Mouse (Mus musculus): ENCODE data around the gene Itgae.

Gene Itgae

DNA sequence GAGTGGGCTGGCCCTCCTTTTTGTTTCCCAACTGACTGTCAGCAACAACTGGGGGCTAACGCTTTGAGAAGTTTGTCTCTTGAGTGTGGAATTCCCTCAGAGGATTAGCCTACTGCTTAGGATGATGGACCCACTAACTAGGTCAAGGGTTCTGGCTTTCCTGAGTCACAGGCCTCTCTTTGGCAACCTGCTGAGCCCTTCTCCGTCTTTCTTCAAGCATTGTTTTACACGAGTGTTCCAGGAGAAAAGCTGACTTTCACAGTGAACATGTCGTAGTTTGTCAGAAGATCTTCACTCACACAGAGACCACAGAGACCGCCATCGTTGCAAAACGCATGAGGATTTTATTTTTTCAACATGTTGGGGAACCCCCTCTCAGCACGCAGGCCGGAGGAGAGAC is 57.8 kb downstream of the Itgae start:
- peak in 1 of 2 experiments; percentile 15 for DNase-seq

DNA sequence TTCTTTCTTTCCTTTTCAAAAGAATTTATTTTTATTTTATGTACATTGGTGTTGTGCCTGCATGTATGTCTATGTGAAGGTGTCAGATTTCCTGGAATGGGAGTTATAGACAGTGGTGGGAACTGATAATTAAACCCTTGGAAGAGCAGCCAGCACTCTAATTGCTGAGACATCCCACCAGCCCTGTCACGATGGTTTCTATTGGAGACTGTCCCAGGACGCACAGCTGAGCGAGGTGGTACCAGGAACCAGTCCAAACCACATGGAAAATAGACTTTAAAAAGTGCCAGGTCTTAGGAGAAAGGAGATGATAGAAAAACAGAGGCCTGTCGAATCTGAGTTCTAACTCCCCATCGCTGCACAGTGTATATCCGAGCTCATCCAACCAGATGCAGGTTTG is 64.7 kb downstream of the Itgae start:
- no peak for DNase-seq

DNA sequence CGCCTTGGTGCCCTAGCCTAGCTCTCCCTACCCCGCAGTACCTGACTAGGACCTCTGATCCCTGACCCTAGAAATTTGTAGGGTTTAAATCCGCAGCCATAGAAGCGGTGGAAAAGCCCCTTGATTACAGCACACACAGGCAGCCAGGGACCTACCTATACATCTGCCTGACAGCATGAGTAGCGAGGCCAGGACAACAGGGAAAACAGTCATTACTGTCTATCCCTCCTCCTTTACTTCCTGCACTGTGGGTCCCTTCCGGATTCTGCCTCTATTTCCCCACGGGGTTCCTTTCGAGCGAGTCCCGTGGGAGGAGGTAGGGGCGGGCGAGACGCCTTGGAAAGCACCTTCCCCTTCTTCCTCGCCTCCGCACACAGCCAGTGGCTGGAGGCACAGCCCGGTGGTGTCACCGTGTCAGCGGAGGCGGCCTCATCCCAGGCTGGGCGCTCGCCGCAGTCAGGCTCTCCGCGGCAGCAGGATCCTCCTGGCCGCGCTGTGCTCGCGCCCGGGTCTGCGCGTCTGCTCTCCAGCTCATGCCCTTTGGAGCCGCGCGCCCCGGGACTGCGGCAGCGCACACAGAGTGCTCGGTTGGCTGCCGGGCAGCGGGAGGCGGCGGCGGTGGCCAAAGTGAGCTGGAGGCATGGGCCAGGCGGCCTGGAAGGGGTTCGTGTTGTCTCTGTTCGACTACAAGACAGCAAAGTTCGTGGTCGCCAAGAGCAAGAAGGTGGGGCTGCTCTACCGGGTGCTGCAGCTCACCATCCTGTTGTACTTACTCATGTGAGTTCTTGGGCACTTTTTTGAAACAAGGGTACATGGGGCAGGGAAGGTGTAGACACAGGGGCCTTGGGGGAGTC is 69.8 kb downstream of the Itgae start, which contains the start of gene P2rx5:
P2rx5 (plus strand) TSS at position 465 of the 854 bp plus-strand sequence.
- DNase-seq: peak; percentile 62 to 71

DNA sequence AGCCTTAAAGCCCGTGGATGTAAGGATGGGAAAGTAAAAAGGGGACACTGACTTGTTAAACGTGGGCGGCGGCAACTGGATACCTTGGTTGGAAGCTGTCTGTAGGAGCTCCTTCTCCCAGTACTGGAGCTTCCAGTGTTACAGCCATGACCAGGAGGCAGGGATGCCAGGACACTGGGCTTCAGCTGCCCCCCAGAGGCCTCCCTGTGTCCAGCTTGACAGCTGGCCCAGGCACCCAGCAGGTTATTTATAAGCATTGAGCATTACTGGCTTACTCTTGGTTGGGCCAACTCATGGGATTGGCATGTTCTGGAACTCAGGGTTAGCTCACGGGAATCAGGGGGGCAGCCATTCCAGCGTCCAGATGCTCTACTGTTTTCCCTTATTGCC is 70.4 kb downstream of the Itgae start:
- peak; percentile 50 to 66 for DNase-seq

DNA sequence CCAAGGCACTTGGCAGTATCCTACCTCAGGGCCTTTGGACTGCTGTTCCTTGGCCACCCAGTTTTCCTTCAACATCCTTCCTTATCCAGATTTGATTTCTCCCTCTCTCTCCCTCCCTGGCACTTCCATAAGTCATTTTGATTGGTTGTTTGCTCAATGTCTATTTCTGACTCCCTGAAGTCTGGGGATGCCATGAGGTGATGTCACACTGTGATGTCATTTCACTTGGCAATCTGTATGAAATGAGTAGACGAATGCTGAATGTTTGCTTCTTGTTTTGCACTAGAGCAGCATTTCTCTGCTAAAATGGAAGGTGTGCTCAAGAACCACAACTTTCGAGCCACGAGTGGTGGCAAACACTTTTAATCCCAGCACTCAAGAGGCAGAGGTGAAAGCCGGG is 71.2 kb downstream of the Itgae start:
- DNase-seq: no peak

DNA sequence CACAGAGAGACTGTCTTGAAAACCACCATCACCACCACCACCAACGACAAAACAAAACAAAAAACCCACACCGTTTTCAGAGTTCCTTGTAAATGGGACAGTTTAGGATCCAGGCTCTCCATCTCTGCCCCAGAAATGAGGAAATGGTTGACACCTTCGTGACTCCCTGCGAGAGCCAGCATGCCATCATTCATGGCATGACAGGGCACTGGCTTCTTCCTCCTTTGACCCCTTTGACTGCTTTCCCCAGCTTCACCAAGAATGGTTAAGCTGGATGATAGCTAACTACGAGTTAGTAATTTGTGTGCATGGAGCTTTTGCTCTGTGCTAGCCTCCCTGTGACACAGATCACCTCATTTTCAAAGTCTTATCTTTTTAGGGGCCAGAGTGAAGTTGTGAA is 71.9 kb downstream of the Itgae start:
- DNase-seq: no peak

DNA sequence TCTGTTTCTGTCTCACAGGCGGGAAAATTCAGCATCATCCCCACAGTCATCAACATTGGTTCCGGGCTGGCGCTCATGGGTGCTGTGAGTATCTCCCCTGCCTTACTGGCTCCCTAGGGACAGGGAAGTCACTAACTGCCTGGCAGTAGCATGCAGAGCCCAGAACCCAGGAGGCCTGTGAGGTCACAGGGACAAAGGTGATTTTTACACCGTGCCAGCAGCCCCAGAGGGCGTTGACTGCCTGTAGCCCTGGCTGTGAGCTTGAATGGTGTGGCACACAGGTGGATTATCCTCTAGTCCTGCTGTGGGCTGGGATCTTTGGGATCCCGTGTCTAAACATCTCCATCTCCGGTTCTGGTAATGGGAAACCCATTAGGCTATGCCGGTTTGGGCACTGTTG is 77.7 kb downstream of the Itgae start:
- DNase-seq: no peak

DNA sequence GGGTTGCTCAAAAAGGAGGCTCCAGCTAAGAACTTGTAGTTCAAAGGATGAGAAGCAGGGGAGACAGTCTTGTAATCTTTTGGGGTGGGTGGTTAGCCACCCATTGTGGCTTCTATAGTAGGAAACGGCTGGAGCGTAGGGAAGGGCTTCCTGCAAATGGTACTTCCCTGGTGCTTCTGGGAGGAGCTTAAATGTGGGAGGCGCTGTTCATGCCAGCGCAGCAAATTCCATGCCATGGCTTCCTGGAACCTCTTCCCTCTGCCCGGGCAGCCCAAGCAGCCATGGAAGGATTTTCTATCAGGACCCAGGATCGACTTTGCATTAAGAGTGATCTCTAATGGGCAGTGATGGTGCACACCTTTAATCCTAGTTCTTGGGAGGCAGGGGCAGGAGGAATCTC is 78.2 kb downstream of the Itgae start:
- no peak for DNase-seq

DNA sequence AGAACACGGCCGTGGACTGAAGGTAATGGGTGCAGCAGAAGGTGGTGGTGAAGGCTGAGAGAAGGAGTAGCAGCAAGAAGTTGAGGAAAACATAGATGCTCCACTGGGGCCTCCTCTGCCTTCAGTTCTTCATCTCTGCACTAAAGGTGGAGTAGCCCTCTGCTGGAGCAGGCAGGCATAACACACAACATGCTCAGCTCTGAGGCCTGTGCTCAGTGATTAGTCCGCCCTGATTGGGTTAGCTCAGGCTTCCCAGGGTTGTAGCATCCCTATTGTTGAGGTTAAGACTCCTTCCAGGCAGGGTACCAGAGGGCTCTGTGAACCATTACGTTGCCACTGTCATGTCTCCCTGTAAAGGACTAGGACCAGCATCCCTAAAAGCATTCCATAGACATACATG is 78.8 kb downstream of the Itgae start:
- DNase-seq: peak; percentile 57 to 73

DNA sequence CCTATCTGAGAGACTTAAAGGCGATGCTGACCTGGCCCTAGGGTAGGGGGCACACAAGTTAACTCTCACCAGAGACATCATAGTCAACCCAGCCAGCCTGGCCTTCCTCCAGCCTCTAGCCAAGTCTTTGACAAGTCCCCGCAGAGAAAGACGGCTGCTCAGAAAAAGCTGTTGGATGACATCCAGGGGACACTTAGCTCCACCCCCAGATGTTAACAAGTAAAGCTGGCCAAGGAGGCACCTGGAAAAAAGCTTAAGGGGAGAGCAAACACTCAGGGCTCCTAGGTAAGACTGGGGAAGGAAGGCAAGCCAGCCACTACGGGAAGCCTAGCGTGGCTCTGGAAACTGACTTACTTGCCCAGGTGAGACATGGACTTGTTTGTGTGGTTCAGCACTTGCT is 81.8 kb downstream of the Itgae start:
- peak; percentile 78 to 83 for DNase-seq

DNA sequence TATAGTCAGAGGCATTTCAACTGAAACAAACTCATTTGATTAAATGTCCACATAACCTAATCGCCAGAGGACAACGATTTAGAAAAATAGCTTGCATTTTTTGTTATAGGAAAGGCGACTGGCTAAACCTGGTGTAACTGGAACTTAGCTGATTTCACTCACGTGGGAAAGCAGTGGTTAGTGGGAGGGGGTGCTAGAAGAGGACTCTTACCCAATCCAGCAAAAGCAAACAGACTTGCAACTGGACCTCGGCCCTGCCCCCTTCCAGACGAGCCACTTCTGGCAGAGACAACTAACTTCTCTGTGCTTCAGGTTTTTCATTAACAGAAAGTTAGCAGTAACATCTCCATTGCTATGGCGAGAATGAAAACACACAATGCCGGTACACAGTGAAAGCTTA is 85.2 kb downstream of the Itgae start:
- DNase-seq: peak; percentile 70 to 88

DNA sequence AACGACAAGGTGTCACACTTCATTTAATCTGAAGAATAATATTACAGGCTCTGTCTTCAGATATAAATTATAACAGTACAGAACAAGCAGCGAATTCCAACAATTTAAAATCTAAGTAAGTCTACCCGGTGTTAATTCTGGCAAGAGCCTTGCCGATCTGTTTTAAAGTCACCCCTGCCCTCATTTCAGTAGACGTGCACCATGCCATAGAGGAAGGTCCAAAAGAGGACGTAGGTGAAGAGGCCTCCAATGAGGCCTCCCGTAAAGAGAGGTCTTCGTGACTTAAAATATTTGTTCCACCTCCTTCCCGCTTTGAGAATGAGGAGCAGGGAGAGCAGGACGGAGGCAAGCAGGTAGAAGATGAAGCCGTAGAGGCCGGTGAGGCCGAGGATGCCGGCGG is 85.8 kb downstream of the Itgae start:
- DNase-seq: no peak

DNA sequence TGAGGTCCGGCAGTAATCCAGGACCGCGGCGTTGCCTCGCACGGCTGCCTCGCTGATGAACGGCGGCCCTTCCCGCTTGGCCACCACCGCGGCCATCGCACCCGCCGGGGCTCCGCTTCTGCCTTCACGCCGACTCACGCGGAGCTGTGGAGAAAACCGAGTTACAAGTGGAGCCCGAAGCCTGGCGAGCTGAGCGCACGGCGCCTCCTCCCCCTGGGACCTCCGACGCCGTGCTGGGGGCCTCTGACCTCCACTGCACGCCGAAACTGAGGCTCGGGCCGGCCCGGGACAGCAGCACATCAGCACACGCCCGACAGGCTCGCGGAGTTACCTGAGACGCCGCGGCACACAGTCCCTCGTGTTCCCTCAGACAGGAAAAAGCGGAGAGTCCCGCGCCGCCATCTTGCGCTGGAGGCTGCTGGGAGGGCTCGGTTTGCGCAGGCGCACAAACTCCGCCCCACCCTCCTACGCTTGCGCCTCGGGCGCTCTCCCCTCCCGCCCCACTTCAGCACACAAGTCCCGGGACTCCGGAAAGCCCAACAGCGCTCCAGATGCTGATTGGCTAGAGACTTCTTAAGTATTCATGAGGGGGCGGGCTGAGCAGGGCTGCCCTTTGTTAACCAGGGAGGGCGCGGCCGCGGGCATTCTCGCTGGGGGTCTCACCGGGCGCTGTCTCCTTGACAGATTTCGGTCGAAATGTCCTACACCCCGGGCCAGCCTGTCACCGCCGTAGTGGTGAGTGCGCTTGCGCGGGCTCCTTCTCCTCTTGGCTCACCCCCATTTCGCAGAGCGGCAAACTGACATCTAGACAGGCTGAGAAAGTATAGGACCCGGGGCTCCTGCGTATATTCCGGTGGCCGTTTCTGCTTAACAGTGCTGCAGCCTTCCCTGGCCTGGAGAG is 86.5 kb downstream of the Itgae start, which contains the start of the genes Emc6 and Tax1bp3:
Emc6 (minus strand) TSS at position 430 of the 901 bp plus-strand sequence.
Tax1bp3 (plus strand) TSS at position 476 of the 901 bp plus-strand sequence.
- DNase-seq: peak; percentile 98

DNA sequence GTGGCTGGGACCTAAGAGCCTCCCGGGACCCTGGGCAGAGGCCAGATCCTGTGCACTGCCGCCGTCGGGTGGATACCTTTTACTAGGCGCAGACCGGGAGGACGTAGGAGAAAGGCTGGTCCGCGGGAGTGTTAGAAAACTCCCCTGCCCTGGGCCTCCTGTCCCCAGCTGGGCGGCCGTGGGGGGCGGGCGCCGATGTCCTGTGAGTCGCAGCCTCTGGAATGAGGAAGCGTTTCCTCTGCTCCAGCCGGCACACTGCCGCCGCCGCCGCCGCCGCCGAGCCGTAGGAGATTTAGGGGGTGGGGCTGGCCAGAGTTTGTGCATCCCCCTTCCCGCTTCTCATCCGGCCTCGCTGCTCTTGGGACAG is 87.1 kb downstream of the Itgae start:
- peak; percentile 89 to 95 for DNase-seq

DNA sequence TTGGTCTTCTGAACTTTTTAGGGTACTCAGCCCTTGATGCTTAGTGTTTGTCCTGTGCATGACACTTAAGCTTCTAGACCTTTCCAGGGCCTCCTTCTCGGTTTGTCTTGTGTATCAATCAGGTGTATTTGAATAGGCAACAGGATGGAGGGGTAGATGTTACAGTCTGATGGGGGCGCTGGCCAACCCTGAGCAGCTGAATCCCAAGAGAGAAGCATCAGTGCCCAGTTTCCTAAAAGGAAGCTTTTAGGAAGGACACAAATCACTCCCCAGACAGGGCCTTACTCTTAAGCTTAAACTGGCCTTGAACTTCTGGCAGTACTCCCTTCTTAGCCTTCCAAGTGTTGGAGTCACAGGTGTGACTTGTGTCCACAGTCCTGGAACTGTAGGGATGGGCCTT is 87.5 kb downstream of the Itgae start:
- no peak for DNase-seq

DNA sequence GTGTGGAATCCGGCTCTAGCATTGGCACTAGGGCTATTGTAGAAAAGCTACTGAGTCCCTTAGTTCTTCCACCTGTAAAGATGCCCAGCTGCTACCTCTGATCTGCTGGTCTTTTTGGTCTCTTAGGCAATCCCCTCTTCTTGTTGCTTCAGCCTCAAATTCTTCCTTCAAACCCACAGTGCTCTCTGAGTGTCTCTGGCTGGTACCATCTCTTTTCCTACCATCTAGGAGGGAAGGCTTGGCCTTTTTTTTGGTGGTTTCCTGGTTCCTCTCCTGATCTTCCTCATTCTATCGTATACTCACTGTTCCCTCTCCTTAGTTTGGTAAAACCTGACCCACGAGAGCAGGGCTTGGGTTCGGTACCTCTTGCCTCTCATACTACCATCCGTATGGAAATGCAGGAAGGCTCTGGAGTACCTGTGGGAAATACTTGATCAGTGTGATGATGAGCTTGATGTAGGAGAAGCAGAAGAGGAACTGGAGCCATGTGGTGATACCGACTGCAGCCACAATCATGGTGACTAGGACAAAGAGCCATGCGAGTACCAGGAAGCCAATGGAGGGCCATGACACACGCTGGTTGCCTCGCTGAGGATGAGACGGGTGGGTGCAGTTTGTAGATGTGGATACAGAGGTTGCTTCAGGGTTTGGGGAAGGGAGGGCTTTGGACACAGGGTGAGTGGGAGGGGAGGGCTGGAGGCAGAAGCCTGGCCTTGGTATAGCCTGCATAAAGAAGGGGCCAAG is 95.7 kb downstream of the Itgae start:
- peak in 1 of 2 experiments; percentile 18 for DNase-seq

DNA sequence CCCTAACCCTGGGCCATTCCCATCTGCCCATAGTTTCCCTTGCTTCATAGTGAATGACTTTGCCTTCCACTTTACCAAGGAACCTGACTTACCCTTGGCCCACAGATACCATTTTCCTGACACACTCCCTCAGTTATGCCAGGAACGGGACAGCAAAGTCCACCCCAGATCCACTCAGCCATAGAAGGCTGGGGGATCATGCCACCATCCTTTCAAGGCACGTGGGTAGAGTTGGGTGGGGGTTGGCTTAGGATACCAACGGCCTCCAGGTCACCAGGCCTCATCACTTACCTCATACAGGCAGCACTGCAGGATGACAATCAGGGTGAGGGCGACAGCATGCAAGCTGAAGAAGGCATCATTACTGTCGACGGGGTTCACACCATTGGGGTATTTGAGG is 96.8 kb downstream of the Itgae start:
- peak in 1 of 2 experiments; percentile 17 for DNase-seq

DNA sequence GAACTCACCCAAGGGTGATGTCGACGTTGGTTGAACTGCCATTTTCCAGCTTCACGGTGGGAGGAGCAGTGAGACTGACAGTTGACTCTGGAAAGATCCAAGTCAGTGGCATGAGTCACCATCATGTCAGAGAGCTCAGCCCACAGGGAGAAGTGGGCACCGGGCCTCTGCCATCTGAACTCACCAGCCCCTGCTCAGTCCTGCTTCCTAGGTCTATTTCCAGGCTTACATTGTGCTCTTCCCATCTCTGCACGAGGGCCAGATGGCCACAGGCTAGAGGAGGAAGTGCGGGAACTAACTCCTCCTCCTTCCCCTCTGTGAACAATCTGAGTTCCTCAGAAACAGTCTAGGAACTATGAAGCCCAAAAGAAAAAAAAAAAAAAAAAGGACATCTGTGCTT is 102.7 kb downstream of the Itgae start:
- DNase-seq: peak in 1 of 2 experiments; percentile 26

DNA sequence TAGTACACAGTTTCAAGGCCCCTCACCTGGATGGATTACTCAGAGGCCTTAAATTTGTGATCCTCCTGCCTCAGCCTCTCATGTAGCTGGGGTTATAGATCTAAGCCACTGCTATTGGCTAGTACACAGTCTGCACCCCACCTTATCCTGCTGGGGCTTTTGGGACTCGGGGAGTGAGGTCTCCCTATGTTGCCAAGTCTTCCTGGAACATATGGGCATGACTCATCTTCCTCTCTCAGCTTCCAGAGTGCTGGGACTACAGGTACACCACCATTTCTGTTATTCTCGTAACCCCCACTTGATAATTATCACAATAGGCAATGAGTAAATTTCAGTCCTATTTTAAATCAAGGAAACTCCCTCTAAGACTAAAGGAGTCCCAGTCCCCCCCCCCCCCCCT is 104.1 kb downstream of the Itgae start:
- no peak for DNase-seq

All from lung, postnatal 4 days (tissue).